Mouse (Mus musculus) adrenal gland, adult 18-20 months (tissue): ENCODE data around the gene Pip5kl1. TPM values are rescaled to one million over a fixed set of nuclear protein-coding genes. Genes with fewer than 3 reads are reported as not detected.

ENCODE experiments used
- DNase-seq, 2 experiments: peaks; one replicate each; pipeline ENCODE4 v3.0.0; 2021 to 2022; ENCODE audit warnings: low spot score in 2 of 2
- total RNA-seq, 2 experiments: library from RNA; stranded (reverse); gene quantifications; 1 replicate in 1 of 2; 2 replicates in 1 of 2; pipeline ENCODE4 v1.2.3; 2021

Pip5kl1 gene
- total RNA-seq, 2 experiments from 2014 or later, result not detected

GRCm38 (mm10) chr2:32547380-32547779, 27.2 kb upstream of the Pip5kl1 start:
- DNase-seq, result no peak

DNA sequence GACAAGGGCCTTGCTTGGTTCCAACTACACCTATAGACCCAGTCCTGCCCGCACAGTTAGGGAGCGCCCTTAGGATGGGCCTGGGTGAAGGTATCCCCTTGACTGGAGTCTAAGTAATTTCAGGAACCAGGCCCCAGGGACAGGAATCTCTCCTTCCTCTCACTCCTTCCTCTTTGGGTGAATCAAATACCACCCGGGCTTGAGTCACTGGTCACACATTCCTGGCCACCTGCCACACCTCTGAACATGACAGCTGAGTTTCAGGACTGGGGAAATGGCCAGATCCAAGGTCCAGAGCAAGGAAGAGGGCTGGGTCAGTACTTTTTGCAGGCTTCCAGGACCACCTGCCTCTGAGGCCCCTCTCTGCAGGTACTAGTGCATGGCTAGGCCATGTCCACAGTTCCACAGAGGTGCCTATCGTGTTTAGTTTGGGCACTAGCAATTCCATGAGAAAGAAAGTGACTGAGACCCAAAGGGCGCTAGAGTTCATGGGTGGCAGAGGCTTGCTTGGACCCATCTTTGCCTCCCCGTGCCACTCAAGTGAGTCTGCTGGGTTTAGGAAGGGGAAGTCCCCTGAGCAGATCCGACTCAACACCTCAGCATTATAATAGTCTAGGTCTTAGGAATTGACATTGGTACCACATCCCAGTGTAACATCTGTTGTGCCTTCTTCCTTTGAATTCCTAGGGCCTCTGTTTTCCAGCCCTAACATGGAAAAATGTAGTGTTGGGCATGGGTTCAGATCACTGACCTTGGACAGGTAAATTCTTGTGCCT, 26.4 kb upstream of the Pip5kl1 start:
- DNase-seq, result peak in 1 of 2 experiments; percentile 66

- DNase-seq, result no peak
Measured at GRCm38 (mm10) chr2:32549171-32549570, 25.4 kb upstream of the Pip5kl1 start.

DNA sequence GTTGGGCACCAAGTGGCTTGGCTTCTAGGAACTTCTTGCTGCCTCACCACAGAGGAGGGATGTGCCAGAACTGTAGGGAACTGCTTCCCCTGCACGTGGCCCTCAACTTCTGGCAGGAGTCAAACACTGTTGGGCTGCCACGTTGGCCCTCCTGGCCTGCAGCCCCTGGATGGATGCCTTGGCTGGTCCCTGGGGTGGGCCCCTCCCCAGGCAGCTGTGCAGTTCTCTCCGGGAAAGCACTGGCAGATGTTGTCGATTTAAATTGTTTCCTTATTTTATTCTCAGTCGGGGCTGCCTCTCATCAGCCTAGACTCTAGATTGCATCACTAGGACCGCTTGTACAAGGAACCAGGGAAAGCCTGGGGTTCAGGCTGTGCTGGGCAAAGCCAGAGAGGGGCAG, 24.8 kb upstream of the Pip5kl1 start:
- peak in 1 of 2 experiments; percentile 56 for DNase-seq

GRCm38 (mm10) chr2:32551236-32551635, 23.4 kb upstream of the Pip5kl1 start:
- no peak for DNase-seq

GRCm38 (mm10) chr2:32553592-32554148, 20.9 kb upstream of the Pip5kl1 start:
- no peak for DNase-seq

GRCm38 (mm10) chr2:32555484-32555883, 19.1 kb upstream of the Pip5kl1 start:
- no peak for DNase-seq

DNA sequence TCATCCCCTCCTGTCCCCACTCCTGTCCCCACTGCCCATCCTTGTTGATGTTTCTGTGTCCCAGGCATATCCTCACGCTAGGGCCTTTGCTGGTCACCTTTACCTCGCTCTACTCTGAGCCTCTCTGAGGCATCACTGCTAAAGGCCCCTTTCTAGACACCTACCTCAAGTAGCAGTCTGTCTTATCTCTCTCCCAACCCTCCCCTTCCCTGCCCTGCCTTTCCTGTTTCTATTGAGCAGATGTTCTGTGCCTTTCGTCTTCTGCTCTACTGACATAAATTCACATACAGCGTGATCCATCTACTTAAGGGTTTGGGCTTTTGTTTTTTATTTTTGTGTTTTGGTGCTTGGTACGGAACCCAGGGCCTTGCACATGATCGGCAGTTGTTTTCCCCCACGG, 18.6 kb upstream of the Pip5kl1 start:
- no peak for DNase-seq

DNA sequence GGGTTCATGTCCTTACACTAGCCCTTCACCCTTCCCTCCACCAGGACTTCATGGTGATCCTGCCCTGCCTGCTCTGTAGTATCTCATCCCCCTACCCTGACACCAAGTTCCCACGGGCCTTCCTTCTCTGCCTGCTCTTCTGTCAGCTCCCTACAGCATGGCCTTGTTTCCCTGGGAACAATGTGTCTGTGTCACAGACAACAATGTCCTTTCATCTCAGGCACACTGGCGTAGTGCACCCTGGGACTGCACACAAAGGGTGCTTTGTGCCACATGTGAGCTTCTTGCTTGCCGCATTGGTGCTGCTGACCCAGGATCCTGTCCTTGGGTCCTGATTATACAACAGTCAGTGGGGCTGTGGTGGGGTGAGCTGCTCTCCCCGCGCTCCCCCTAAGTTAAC, 15.0 kb upstream of the Pip5kl1 start:
- DNase-seq, result no peak

DNA sequence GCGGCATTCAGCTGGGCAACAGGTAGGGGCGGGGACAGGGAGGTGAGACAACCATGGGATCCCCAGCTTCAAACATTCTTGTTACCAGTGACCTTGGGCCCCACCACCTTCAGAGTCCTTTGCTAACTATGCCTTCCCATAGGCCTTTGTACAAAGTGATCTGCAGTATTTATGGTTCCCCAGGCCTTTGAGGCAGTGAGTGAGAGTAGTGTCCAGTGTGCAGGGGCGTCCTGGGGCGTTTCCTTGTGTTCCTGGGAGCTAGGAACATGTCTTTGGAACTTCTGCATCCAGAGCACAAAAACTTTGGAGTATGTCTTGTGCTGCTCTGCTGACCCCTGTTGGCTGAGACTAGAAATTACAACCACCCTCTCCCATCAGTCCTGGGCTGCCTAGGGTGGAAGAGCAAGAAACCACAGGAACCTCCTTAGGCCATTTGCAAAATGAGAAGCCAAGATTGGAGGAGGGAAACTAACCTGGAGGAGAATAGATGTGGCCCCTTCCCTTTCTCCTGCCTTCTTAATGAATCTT, 8.0 kb upstream of the Pip5kl1 start:
- DNase-seq, result peak; percentile 66 to 68

- no peak for DNase-seq
Measured at GRCm38 (mm10) chr2:32568149-32568548, 6.4 kb upstream of the Pip5kl1 start.

DNA sequence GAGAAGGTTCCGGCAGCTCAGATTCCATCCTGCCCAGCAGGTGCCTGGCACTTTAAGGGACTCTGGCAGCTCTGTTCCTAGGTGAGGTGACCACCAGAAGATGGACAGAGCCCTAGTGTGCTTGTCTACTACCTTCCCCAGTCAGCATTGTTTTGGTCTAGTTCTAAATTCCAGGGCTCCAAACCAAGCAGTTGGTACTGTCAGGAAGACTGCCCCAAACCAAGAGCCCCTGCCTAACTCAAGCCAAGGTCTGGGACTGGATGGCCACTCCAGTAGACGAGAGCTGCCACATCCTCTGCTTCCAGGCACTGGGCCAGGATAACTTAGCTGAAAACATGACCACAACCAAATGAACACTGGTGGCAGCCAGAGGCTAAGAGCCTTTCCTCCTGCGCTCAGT, 5.7 kb upstream of the Pip5kl1 start:
- DNase-seq, result no peak

DNA sequence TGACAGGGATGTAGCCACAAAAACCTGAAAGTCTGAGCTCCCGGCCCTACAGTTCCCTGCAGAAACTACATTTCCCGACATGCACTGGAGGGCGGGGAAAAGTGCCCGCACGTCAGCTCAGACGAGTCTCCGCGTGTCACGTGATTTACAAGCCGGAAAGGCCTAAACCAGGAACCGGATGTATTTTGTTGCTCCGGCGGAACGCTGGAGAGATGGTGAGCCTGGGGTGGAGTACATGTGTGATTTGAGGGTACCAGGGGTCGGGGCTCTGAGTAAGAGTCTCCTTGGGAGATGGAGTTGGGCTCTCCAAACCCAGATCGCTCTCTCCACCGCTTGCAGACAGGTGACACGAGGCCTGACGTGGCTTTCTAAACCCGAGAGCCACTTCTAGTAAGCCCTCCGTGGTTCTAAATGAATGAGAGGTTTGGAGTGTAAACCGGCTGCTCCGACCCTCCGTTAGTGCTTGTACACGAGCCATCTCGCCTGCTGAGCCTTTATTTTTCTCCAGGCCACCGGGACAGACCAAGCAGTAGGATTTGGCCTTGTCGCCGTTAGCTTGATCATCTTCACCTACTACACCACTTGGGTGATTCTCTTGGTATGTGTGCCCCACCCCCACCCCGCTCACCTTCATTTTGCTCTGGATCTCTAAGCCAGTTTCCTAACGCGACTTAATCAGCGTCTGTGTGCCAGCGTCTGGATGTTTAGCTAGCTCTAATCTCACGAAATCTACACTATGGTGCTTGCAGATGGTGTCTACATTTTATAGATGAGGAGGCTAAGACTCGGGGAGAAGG, 3.7 kb upstream of the Pip5kl1 start, which contains the start of gene Dpm2:
Gene Dpm2 (plus strand): TSS at position 161 of the 797 bp plus-strand sequence.
- DNase-seq, result peak; percentile 78 to 81

DNA sequence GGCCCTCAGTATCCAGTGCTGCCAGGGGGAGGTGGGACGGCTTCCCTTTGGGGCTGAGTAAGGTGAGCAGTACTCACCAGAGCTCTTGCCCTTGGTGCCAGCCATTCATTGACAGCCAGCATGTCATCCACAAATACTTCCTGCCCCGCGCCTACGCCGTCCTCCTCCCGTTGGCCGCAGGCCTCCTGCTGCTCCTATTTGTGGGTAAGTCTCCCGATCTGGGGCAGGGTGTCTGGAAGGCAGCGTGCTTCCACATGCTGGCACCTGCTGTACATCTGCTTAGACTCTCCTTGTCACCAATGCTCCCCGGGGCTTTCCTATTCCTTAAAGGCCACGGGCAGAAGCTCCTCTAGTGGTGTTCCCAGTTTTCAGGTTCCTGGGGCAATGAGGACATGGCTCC, 2.4 kb upstream of the Pip5kl1 start:
- no peak for DNase-seq

DNA sequence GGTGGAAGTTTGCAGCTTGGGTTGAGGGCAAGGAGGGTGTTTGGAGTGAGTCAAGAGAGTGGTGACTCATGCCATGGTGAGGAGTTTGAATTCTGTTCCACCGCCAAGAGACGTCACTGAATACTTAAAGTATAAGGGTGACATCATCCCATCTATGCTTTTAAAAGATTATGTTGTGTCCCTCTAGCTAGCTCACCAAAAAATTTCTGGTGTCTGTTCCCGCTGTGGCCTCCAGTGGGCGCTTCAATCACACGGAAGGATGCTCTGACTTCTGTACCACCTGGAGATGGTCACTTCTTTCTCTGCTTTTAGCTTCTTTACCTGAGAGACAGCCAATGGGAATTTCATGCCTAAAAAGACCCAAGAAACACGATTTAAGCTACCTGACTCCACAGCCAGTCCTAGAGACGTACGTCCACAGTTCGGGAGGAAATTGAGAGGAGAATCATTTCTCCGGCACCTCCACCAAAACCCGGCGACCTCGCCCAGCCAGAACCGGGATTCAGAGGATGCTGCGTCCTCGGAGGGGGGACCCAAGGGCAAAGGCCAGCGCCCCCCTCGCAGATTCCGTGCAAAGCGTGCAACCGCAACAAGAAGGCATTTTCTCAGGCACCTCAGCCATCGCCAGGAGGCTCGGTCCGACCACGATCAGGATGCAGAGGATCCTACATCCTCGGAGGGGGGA, 446 bp downstream of the Pip5kl1 start:
- DNase-seq, result no peak

- DNase-seq, result no peak
Measured at GRCm38 (mm10) chr2:32575586-32576160, 1.1 kb downstream of the Pip5kl1 start, which contains the start of gene 9430097D07Rik. 9430097D07Rik (minus strand) TSS chr2:32575684.

- no peak for DNase-seq
Measured at GRCm38 (mm10) chr2:32576532-32576931, 1.9 kb downstream of the Pip5kl1 start.

DNA sequence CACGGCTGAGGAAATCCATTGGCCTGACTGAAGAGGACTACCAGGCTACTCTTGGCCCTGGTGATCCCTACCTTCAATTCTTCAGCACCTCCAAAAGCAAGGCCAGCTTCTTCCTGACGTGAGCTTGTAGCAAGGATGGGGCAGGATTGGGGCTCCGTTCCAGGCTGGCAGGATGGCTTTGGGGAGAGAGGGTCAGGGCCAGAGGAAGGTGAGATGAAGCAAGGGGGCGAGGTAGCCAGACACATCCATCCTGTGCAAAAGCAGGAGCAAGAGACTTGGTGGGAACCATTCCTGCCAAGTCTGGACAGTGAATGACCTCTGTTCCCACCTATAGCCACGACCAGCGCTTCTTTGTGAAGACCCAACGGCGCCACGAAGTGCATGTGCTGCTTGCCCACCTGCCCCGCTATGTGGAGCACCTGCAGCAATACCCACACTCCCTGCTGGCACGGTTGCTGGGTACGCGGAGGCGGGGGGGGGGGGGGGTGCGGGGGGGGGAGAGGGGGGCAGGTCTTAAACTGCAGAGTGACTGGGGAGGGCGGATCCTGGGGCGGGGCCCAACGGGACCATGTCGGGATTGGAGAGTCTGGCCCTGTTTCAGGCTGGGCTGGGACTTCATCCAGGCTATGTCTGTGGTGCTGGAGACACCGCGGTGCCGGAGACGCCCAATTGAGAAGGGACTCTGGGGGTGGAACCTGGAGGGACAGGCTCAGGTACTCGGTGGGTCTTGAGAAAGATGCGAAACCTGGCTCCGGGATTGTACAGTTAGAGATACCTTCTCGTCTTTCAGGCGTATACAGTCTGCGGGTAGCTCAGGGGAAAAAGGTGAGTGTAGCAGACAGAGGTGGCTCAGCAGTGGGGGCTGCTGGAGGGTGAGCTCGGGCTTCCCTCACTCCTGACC, 3.8 kb downstream of the Pip5kl1 start:
- DNase-seq, result no peak

DNA sequence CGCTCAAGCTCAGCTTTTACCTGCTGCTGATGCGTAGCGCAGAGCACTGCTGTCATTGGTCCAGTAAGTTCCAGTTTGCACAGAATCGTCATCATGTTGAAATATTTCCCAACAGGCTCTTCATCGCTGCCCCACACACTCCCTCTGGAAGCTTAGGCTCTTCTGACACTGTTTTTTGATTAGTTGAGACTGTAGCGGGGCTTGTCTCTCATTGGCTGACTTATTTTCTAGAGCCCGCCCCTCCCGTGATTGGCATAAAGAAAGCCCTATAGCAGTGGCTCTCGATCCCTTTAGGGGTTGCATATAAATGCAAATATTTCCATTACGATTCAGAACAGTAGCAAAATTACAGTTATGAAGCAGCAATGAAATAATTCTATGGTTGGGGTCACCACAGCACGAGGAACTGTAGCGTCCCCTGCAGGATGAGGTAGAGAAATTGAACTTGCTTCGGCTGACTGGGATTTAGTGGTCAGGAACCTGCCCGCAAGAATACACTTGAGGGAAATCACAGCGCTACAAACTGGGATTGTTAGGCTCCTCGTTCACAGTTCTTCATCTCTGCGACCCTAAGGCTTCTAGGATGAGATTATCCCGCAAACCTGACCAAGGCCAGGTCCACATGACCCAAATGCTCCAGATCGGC, 7.0 kb downstream of the Pip5kl1 start:
- DNase-seq, result no peak
